Mouse (Mus musculus) intestine, postnatal 0 days (tissue): ENCODE measurements around the gene Hist1h4k. TPM values are rescaled to one million over a fixed set of nuclear protein-coding genes. Genes with fewer than 3 reads are reported as not detected.
"Not testable (repeated sequence)": the region's sequence is repeated elsewhere in the genome, so short reads cannot be mapped to it uniquely, and the experiment has no call there.

Experiments used
- ATAC-seq: fragments of 200-750 bp; cut with Nextera tagmentation; 2 replicates; pipeline ENCODE4 v1.8.0; 2017; ENCODE audit warnings: mild to moderate bottlenecking, moderate TSS enrichment, moderate library complexity
- H3K27ac ChIP-seq: fragments of 300-500 bp; sonication (generic); 2 replicates; pipeline ENCODE4 v1.5.1; 2014; ENCODE audit warnings: mild to moderate bottlenecking, low read depth, low read length, moderate library complexity
- H3K27me3 ChIP-seq: fragments of 300-500 bp; sonication (generic); replicated peaks from 2 replicates; pipeline ENCODE4 v1.6.1; 2014; ENCODE audit warnings: low read length, mixed read lengths; ENCODE audit not compliant: control insufficient read depth, insufficient read depth
- H3K36me3 ChIP-seq: fragments of 300-500 bp; sonication (generic); 2 replicates; pipeline ENCODE4 v1.6.1; 2014; ENCODE audit warnings: mild to moderate bottlenecking, moderate library complexity; ENCODE audit not compliant: control insufficient read depth, insufficient read depth
- H3K4me1 ChIP-seq: fragments of 300-500 bp; sonication (generic); replicated peaks from 2 replicates; pipeline ENCODE4 v1.6.1; 2014; ENCODE audit warnings: antibody characterized with exemption, low read length, mixed read lengths; ENCODE audit not compliant: control insufficient read depth, insufficient read depth
- H3K4me2 ChIP-seq: fragments of 300-500 bp; sonication (generic); replicated peaks from 2 replicates; pipeline ENCODE4 v1.6.1; 2014; ENCODE audit warnings: low read depth, mild to moderate bottlenecking, moderate library complexity
- H3K4me3 ChIP-seq: fragments of 300-500 bp; sonication (generic); 2 replicates; pipeline ENCODE4 v1.5.1; 2014; ENCODE audit warnings: low read depth, low read length
- H3K9ac ChIP-seq: fragments of 300-500 bp; sonication (generic); 2 replicates; pipeline ENCODE4 v1.6.1; 2014; ENCODE audit warnings: mild to moderate bottlenecking, low read depth, low read length
- H3K9me3 ChIP-seq: fragments of 300-500 bp; sonication (generic); 2 replicates; pipeline ENCODE4 v1.6.1; 2016; ENCODE audit warnings: mixed run types; ENCODE audit not compliant: control insufficient read depth
- CTCF ChIP-seq: sonication (generic); IDR thresholded peaks from 2 replicates; pipeline ENCODE4 v1.5.1; 2016; ENCODE audit warnings: low read depth, mild to moderate bottlenecking, control low read depth, antibody characterized with exemption, moderate library complexity
- WGBS: fragments of 180-500 bp; shearing (Covaris S2); extraction: QIAGEN DNeasy Blood & Tissue Kit; methylation state at CpG from one replicate; pipeline ENCODE4 v1.1.7; 2014; 5-methylcytosine and 5-hydroxymethylcytosine counted together
- polyA plus RNA-seq: library from polyadenylated mRNA; unstranded; fragments of >200 nt; fragmentation: Nextera tagmentation; extraction: Ambion mirVana; gene quantifications from 2 replicates; pipeline ENCODE4 v1.2.1, GENCODE M21; 2015

The Hist1h4k gene
- polyA plus RNA-seq, 1 experiment from 2014 or later = 2.1 TPM

DNA sequence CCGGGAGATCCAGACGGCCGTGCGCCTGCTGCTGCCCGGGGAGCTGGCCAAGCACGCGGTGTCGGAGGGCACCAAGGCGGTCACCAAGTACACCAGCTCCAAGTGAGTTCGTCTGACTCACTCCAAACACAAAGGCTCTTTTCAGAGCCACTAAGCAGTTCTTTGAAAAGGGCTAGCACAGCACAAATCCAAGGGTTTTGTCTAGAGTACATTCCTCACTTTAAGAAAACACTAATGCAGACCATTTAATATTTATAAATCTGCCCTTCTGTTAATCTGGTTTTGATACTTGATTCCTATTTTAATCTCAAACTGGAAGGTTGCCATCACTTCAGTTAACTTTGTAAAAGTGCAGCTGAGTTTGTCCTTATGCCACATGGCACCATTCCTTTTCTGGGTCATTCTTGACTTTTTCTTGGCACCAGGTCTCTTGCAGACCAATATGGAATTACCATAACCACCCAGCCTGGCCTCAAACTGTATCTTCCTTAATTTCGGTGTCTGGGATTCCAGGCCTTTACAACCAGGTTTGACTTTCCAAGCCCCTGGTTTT lies 27.9 kb downstream of the Hist1h4k start:
- peak; percentile 14; the same call in 1 of the 2 replicates for ATAC-seq
- H3K9me3 ChIP-seq = no peaks in the 10 kb centered on the region
- 0 out of 2 replicates have a peak, but pooled peaks cover 4% of the 10 kb centered on the region for H3K4me1 ChIP-seq
- H3K27ac ChIP-seq = no peak overlapping the region
- WGBS = 7% methylated on average over 10 of the region's 11 CpGs
- H3K4me3 ChIP-seq = peak overlapping the region; percentile 36
- peak overlapping the region; percentile 68 for H3K4me2 ChIP-seq
- no peak overlapping the region for H3K9ac ChIP-seq
- no peak for TF ChIP-seq CTCF
- no peaks in the 10 kb centered on the region for H3K36me3 ChIP-seq
- no peaks in the 10 kb centered on the region for H3K27me3 ChIP-seq

DNA sequence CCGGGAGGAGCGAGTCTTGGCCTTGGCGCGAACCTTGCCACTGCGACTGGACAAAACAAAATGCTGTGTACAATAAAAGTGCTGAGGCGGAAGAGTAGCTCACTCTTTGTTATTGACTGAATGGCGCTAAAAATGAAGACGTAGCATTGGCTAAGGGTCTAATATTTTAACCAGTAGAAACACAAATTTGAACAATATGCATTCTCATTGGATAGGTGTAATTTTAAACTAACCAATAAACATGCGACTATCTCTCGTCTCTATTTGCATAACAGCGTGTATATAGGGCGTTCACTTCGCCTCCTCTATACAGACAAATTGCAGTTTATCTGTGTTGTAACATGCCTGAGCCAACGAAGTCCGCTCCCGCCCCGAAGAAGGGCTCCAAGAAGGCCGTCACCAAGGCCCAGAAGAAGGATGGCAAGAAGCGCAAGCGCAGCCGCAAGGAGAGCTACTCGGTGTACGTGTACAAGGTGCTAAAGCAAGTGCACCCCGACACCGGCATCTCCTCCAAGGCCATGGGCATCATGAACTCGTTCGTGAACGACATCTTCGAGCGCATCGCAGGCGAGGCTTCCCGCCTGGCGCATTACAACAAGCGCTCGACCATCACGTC lies 28.4 kb downstream of the Hist1h4k start, which contains the start of gene Hist1h2bm:
Gene Hist1h2bm (plus strand): TSS at position 288 of the 616 bp plus-strand sequence.
- peak; percentile 95 for ATAC-seq
- Histone ChIP-seq H3K4me2 (peak within 1 kb of the TSS; percentile 68), H3K27ac (peak within 1 kb of the TSS; percentile 2), H3K4me3 (peak within 1 kb of the TSS; percentile 36)
- H3K36me3 ChIP-seq, H3K4me1 ChIP-seq, H3K27me3 ChIP-seq, H3K9me3 ChIP-seq, H3K9ac ChIP-seq: not testable (repeated sequence)
- under 1% methylated on average over 36 of the region's 37 CpGs for WGBS

DNA sequence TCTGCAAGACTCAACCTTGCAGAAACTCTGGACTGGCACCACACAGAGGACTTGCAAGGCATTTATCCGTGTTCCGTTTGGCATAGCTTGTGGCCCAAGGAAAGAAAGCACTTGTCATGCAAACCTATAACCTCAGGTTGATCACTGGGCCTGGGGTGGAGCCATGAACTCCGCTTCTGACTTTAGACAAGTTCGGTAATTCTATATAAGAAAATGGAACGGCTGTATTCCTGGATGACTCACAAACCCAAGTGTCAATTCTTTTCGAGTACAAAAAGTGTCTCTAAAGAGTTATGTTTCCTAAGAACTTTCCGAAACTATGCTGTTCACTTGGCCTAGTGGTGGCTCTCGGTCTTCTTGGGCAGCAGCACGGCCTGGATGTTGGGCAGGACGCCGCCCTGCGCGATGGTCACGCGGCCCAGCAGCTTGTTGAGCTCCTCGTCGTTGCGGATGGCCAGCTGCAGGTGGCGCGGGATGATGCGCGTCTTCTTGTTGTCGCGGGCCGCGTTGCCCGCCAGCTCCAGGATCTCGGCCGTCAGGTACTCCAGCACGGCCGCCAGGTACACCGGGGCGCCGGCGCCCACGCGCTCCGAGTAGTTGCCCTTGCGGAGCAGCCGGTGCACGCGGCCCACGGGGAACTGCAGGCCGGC lies 29.1 kb downstream of the Hist1h4k start:
- not testable (repeated sequence) for H3K9me3 ChIP-seq, H3K4me1 ChIP-seq, H3K36me3 ChIP-seq, H3K27me3 ChIP-seq, H3K9ac ChIP-seq
- Histone ChIP-seq H3K4me3 (peak overlapping the region; percentile 36), H3K27ac (peak overlapping the region; percentile 2), H3K4me2 (peak overlapping the region; percentile 68)
- under 1% methylated on average over 19 of the region's 44 CpGs for WGBS
- peak; percentile 30; the same call in 1 of the 2 replicates for TF ChIP-seq CTCF
- peak; percentile 54 for ATAC-seq

DNA sequence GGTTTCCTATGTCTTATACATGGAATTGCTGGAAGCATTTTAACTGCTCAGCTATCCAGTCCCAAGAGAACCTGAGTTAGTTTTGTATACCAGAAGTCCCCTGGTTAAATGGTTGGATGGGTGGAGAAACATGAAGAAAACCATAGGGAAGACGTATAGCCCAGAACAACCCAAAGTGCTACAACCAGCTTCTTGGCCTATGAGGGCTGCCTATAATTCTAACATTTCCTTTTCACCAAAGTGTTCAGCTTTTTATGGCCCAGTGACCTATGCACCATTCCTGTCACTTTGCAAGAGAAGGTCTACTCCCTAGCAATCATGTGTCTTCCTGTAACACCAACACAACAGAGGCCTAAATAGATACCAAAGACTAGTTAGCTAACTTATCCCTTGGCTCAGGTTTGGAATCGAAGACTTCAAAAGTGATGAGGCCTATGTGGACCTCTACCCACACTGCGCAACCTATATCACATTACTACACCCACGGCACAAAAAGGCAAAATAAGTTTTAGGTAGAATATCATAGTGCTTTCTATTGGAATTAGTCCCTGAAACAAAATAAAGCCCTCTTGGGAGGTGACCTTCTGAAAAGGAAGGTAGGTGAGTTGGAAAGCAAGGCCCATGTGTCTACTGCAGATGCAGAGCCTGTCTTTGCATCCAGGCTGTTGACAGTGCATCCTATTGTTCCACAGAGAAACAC lies 31.8 kb downstream of the Hist1h4k start:
- no peaks in the 10 kb centered on the region for H3K9me3 ChIP-seq
- WGBS = 61% methylated on average over 4 of the region's 4 CpGs
- no peaks in the 10 kb centered on the region for H3K36me3 ChIP-seq
- H3K27me3 ChIP-seq = no peaks in the 10 kb centered on the region
- no peak overlapping the region for H3K9ac ChIP-seq
- H3K4me1 ChIP-seq = peaks cover 11% of the 10 kb centered on the region
- H3K4me3 ChIP-seq = peak overlapping the region; percentile 26
- no peak for TF ChIP-seq CTCF
- ATAC-seq = no peak
- H3K27ac ChIP-seq = no peak overlapping the region
- H3K4me2 ChIP-seq = peak overlapping the region; percentile 61

DNA sequence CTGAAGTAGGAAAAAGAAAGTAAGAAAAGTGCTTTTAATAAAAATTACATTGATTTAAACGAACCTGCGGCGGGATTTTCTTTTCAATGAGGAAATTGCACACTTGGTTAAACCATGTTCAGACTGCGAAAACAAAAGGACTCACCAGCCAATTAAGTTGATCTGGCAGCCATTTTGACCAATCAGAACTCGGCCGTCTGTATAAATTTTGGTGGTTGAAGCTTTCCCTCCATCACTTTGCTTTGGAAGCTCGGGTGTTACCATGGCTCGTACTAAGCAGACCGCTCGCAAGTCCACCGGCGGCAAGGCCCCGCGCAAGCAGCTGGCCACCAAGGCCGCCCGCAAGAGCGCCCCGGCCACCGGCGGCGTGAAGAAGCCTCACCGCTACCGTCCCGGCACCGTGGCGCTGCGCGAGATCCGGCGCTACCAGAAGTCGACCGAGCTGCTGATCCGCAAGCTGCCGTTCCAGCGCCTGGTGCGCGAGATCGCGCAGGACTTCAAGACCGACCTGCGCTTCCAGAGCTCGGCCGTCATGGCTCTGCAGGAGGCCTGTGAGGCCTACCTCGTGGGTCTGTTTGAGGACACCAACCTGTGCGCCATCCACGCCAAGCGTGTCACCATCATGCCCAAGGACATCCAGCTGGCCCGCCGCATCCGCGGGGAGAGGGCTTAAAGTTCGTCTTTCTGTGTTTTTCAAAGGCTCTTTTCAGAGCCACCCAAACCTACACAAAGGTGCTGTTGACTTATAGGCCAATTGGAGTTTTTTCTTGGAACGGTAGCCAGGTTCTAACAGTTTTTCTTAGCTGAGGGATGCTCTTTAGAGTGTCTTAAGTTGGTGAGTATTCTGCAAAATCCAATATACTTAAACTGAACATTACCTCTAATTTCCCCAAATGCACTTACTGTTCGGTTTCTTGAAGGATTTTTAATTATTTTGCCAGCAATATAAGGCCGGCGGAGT lies 32.6 kb downstream of the Hist1h4k start, which contains the start of gene Hist1h3h:
Gene Hist1h3h (plus strand): TSS at position 263 of the 961 bp plus-strand sequence.
- H3K36me3 ChIP-seq, H3K27me3 ChIP-seq, H3K9me3 ChIP-seq: not testable (repeated sequence)
- ATAC-seq = peak; percentile 31
- Histone ChIP-seq H3K4me2 (peak within 1 kb of the TSS; percentile 77), H3K9ac (peak within 1 kb of the TSS; percentile 49), H3K4me3 (peak within 1 kb of the TSS; percentile 41), H3K4me1 (peaks cover 11% of the 10 kb centered on the region), H3K27ac (peak within 1 kb of the TSS; percentile 80)
- WGBS = 2% methylated on average over 24 of the region's 56 CpGs

DNA sequence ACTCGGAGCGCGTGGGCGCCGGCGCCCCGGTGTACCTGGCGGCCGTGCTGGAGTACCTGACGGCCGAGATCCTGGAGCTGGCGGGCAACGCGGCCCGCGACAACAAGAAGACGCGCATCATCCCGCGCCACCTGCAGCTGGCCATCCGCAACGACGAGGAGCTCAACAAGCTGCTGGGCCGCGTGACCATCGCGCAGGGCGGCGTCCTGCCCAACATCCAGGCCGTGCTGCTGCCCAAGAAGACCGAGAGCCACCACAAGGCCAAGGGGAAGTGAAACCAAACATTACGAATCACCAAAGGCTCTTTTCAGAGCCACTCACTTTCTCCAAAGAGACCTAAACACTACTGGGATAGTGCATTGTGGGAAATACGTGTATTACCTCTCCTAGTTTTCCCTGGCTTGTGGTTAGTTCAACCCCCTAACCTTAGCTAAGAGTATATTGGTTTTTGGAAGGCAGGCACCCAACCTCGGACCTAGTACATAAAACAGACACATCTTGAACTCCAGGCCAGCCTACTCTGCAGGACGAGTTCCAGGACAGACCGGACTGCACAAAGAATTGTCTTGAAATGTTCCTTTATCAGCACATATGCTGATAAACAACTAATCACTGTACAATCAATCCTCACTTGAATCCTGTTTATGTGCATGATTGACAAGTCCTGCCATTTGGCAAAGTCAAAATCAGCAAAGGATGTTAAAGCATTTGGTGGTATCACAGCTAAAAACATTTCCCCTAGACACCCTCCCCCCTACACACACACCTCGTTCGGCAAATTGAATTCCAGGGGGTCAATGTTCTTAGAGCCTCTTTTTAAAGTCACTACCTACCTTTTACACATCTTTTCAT lies 33.5 kb downstream of the Hist1h4k start:
- H3K9ac ChIP-seq = peak overlapping the region; percentile 49
- H3K4me2 ChIP-seq = peak overlapping the region; percentile 77
- not testable (repeated sequence) for H3K27me3 ChIP-seq, H3K36me3 ChIP-seq, H3K9me3 ChIP-seq
- under 1% methylated on average over 9 of the region's 38 CpGs for WGBS
- peak overlapping the region; percentile 41 for H3K4me3 ChIP-seq
- H3K4me1 ChIP-seq = peaks cover 11% of the 10 kb centered on the region
- H3K27ac ChIP-seq = peak overlapping the region; percentile 80
- ATAC-seq = peak; percentile 42

DNA sequence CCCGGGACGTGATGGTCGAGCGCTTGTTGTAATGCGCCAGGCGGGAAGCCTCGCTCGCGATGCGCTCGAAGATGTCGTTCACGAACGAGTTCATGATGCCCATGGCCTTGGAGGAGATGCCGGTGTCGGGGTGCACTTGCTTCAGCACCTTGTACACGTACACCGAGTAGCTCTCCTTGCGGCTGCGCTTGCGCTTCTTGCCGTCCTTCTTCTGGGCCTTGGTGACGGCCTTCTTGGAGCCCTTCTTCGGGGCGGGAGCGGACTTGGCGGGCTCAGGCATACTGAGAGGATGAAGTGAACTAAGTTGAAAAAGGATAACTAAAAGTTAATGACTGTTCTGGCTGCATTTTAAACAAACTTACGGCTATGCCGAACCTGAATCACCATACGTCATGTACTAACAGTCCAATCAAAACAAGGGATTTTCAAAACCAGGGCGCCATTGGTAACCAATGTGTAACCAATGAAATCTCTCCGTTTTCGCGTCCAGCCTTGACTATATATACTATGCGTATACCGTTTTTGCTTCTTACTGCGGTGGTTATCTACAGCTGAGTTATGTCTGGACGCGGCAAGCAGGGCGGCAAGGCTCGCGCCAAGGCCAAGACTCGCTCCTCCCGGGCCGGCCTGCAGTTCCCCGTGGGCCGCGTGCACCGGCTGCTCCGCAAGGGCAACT lies 34.3 kb downstream of the Hist1h4k start, which contains the start of the genes Hist1h2bl and Hist1h2ai:
Gene Hist1h2bl (minus strand): TSS at position 280 of the 676 bp plus-strand sequence.
Gene Hist1h2ai (plus strand): TSS at position 559 of the 676 bp plus-strand sequence.
- Histone ChIP-seq H3K9ac (peak within 1 kb of the TSS; percentile 49), H3K4me3 (peak within 1 kb of the TSS; percentile 41), H3K4me2 (peak within 1 kb of the TSS; percentile 77), H3K4me1 (peaks cover 11% of the 10 kb centered on the region), H3K27ac (peak within 1 kb of the TSS; percentile 80)
- WGBS = under 1% methylated on average over 27 of the region's 50 CpGs
- not testable (repeated sequence) for H3K27me3 ChIP-seq, H3K36me3 ChIP-seq, H3K9me3 ChIP-seq
- peak; percentile 89 for ATAC-seq
